Mouse (Mus musculus) liver, embryonic 14.5 days (tissue): ENCODE results near the gene Rapgef3.

ENCODE experiments used
- CTCF ChIP-seq: IDR thresholded peaks from 2 replicates; pipeline ENCODE4 v1.5.1; 2016; ENCODE audit warnings: antibody characterized with exemption, low read depth, control low read depth
- EP300 ChIP-seq: IDR thresholded peaks from 2 replicates; pipeline ENCODE4 v1.6.1; 2016; ENCODE audit warnings: antibody characterized with exemption, low read depth

DNA sequence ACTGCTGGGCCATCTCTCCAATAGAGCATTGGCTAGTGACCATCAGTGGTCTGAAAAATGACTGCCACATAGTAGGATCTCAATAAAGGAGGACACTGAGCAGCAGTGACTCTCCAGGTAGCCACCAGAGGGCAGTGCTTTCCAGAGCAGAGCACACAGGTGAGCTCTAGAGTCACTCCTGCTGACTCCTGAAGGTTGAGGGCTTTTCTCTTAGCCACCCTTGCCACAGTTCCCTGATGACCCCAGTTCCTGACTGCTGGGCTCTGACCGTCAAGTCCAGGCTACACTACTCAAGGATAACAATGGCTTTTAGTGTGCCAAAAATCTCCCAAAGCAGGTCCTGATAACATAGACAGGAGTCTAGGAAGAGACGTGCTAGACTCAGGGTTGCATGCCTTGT lies 16.1 kb downstream of the Rapgef3 start:
- TF ChIP-seq CTCF (peak; percentile 74), EP300 (no peak)
